Mouse (Mus musculus): ENCODE data around the gene Iqgap1. TPM values are rescaled to one million over a fixed set of nuclear protein-coding genes. Genes with fewer than 3 reads are reported as not detected.

Gene Iqgap1
- polyA plus RNA-seq, 1 experiment, result 35.5 TPM

DNA sequence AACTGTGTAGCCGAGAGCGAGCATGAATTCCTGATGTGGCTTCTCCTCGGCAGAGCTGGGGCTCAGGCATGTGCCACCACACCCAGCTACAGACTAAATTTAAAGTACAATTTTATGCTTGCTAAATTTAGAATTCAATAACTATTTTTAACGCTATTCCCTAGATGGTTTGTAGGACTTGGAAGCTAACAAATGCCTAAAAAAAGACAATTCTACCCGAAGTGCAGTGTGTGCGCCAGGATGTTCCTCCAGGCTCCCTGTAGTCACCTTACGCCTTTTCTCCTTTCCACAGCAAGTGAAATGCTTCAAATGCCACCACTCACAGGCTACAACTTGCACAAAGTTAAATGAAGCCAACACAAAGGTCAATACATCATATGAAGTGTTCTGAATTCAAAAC, 78.4 kb downstream of the Iqgap1 start:
- no peak for TF ChIP-seq POLR2A (IDR thresholded peaks at IDR 0.05; ENCODE audit: control insufficient read depth, low read depth, low read length)
- TF ChIP-seq CTCF (IDR thresholded peaks at IDR 0.05; ENCODE audit: control insufficient read depth, insufficient read depth, insufficient replicate concordance, low read depth, low read length), result no peak
- no peak overlapping the region for H3K27ac ChIP-seq (ENCODE audit: control insufficient read depth, insufficient read depth, low read depth, low read length)

DNA sequence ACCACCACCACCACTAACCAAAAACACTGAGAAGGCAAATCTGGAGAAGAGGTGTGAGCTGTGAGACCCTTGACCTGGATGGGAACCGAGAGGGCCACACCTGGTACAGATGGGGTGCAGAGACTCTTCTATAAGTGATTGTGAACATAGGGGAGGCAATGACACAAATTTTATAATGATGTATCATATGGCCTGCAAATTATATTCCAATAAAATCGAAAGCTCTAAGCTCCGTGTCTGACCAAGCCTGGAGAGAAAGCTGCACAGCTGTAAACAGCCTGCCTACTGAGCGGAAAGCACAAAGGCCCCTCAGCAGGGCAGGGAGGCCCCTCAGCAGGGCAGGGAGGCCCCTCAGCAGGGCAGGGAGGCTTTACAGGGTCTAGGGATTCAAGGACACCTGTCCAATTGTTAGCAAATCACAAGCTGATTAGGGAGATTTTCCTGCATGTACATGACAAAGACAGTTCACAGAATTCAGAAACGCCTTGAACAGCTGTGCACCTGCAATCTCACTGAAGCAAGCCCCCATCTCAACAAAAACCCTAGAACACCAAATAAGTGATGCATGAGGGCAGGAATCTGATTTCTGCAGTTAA, 79.5 kb downstream of the Iqgap1 start:
- Histone ChIP-seq H3K36me3 (ENCODE audit: control insufficient read depth, insufficient read depth, low read length) (peaks cover 4% of the 10 kb centered on the region), H3K27me3 (ENCODE audit: control insufficient read depth, insufficient read depth, low read length) (no peaks in the 10 kb centered on the region), H3K27ac (ENCODE audit: control insufficient read depth, insufficient read depth, low read depth, low read length) (no peak overlapping the region), H3K4me3 (ENCODE audit: control insufficient read depth, low read depth, low read length) (no peak overlapping the region), H3K4me1 (ENCODE audit: control insufficient read depth, insufficient read depth, low read length) (no peaks in the 10 kb centered on the region)
- TF ChIP-seq CTCF (IDR thresholded peaks at IDR 0.05; ENCODE audit: control insufficient read depth, insufficient read depth, insufficient replicate concordance, low read depth, low read length) (no peak), POLR2A (IDR thresholded peaks at IDR 0.05; ENCODE audit: control insufficient read depth, low read depth, low read length) (no peak)

More for the DNA sequence above, 78.4 kb downstream of the Iqgap1 start:
- H3K4me3 ChIP-seq (ENCODE audit: control insufficient read depth, low read depth, low read length), result no peak overlapping the region
- peaks cover 4% of the 10 kb centered on the region for H3K36me3 ChIP-seq (ENCODE audit: control insufficient read depth, insufficient read depth, low read length)
- H3K4me1 ChIP-seq (ENCODE audit: control insufficient read depth, insufficient read depth, low read length), result no peaks in the 10 kb centered on the region
- H3K27me3 ChIP-seq (ENCODE audit: control insufficient read depth, insufficient read depth, low read length), result no peaks in the 10 kb centered on the region

DNA sequence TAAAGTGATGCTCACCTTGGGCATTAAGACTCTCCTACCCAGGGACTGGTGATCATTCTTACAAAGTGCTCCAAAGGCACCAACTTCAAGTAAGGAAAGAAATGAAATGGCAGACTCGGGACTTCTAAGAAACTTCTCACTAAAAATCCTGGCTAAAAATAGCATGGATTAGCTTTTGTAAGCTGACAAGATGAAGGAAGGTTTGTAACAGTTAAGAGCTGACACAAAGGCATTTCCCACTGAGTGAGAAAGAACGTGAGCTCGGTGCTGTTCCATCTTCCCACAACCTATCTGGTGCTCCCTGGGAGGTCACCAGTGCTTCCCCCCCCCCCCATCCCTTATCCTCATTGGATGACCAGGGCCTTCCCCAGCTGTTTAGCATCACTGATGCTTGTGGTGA, 80.0 kb downstream of the Iqgap1 start:
- no peak overlapping the region for H3K4me3 ChIP-seq (ENCODE audit: control insufficient read depth, low read depth, low read length)
- no peak for TF ChIP-seq POLR2A (IDR thresholded peaks at IDR 0.05; ENCODE audit: control insufficient read depth, low read depth, low read length)
- TF ChIP-seq CTCF (IDR thresholded peaks at IDR 0.05; ENCODE audit: control insufficient read depth, insufficient read depth, insufficient replicate concordance, low read depth, low read length), result no peak
- H3K36me3 ChIP-seq (ENCODE audit: control insufficient read depth, insufficient read depth, low read length), result peaks cover 4% of the 10 kb centered on the region
- H3K4me1 ChIP-seq (ENCODE audit: control insufficient read depth, insufficient read depth, low read length), result no peaks in the 10 kb centered on the region
- no peaks in the 10 kb centered on the region for H3K27me3 ChIP-seq (ENCODE audit: control insufficient read depth, insufficient read depth, low read length)
- no peak overlapping the region for H3K27ac ChIP-seq (ENCODE audit: control insufficient read depth, insufficient read depth, low read depth, low read length)

DNA sequence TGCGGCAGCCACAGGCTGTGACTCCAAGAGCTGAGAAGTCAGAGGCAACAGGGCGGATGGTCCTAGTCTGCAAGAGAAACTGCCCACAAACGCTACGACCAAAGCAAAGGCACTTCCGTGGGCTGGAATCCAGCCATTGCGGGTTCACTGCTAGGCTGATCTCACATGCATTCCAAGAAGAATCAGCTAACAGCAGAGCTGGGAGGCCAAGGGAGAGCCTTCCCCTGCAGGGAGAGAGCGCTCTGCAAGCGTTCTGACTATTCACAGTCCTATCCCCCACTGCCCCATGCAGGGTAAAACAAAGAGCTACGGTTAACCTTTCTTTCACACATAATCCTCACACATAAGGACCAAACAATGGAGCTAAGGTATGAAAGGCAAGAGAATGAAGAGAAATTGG, 80.5 kb downstream of the Iqgap1 start:
- no peak overlapping the region for H3K27ac ChIP-seq (ENCODE audit: control insufficient read depth, insufficient read depth, low read depth, low read length)
- TF ChIP-seq POLR2A (IDR thresholded peaks at IDR 0.05; ENCODE audit: control insufficient read depth, low read depth, low read length), result no peak
- TF ChIP-seq CTCF (IDR thresholded peaks at IDR 0.05; ENCODE audit: control insufficient read depth, insufficient read depth, insufficient replicate concordance, low read depth, low read length), result no peak
- H3K27me3 ChIP-seq (ENCODE audit: control insufficient read depth, insufficient read depth, low read length), result no peaks in the 10 kb centered on the region
- H3K36me3 ChIP-seq (ENCODE audit: control insufficient read depth, insufficient read depth, low read length), result peaks cover 4% of the 10 kb centered on the region
- no peak overlapping the region for H3K4me3 ChIP-seq (ENCODE audit: control insufficient read depth, low read depth, low read length)
- H3K4me1 ChIP-seq (ENCODE audit: control insufficient read depth, insufficient read depth, low read length), result no peaks in the 10 kb centered on the region

DNA sequence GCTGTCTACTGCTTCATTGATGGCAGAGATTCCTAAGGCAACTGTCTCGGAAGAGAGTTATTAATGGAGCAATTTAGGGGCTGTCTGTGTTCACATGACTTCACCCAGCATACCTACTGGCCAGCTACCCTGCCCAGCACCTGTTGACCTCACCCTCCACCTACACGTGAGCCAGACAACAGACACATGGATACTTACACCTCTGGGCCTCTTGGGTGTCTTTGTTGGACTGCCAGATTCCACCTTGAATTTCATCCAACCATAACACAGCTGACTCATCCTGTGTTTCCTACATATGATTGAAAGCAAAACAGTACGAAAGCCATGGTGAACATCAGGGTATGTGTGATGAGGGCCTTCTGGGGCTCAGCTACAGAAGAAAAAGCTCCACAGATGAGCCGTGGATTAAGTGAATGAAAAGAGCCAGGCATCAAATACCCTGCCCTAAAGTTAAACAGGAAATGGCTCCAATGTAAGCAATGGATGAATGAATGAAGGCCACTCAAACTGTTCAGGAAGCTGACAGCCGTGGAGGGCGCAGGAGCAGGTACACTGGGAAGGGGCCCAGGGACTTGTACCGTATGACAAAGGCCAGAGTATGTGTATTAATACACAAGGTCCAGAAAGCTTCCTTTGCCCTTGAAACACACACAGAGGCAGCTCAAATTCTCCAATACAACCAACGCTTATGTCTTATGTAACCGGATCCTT, 81.7 kb downstream of the Iqgap1 start:
- Histone ChIP-seq H3K27me3 (ENCODE audit: control insufficient read depth, insufficient read depth, low read length) (no peaks in the 10 kb centered on the region), H3K4me1 (ENCODE audit: control insufficient read depth, insufficient read depth, low read length) (no peaks in the 10 kb centered on the region), H3K27ac (ENCODE audit: control insufficient read depth, insufficient read depth, low read depth, low read length) (no peak overlapping the region), H3K4me3 (ENCODE audit: control insufficient read depth, low read depth, low read length) (no peak overlapping the region), H3K36me3 (ENCODE audit: control insufficient read depth, insufficient read depth, low read length) (peaks cover 3% of the 10 kb centered on the region; the same call in 1 of the 2 replicates)
- TF ChIP-seq CTCF (IDR thresholded peaks at IDR 0.05; ENCODE audit: control insufficient read depth, insufficient read depth, insufficient replicate concordance, low read depth, low read length) (no peak), POLR2A (IDR thresholded peaks at IDR 0.05; ENCODE audit: control insufficient read depth, low read depth, low read length) (no peak)

DNA sequence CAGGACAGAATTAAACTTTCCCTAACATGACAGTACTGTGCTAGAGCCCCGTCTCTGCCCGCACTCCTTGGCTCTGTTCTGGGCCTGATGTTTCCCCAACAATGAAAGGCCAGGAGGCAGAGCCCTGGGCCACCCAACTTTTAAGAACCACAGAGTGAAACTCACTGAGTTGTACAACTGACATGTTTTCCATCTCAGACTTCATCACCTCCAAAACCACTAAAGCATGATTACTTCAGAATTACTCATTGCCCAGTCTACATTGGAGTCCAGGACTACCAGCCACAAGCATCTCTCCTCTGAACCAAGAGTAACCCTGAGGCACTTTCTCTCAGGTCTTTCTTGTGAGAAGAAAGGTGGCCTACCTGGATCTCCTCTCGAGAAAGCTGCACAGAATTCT, 83.1 kb downstream of the Iqgap1 start:
- TF ChIP-seq POLR2A (IDR thresholded peaks at IDR 0.05; ENCODE audit: control insufficient read depth, low read depth, low read length) (no peak), CTCF (IDR thresholded peaks at IDR 0.05; ENCODE audit: control insufficient read depth, insufficient read depth, insufficient replicate concordance, low read depth, low read length) (no peak)
- Histone ChIP-seq H3K27ac (ENCODE audit: control insufficient read depth, insufficient read depth, low read depth, low read length) (no peak overlapping the region), H3K27me3 (ENCODE audit: control insufficient read depth, insufficient read depth, low read length) (no peaks in the 10 kb centered on the region), H3K4me3 (ENCODE audit: control insufficient read depth, low read depth, low read length) (no peak overlapping the region), H3K36me3 (ENCODE audit: control insufficient read depth, insufficient read depth, low read length) (peaks cover 2% of the 10 kb centered on the region; the same call in 1 of the 2 replicates), H3K4me1 (ENCODE audit: control insufficient read depth, insufficient read depth, low read length) (no peaks in the 10 kb centered on the region)

DNA sequence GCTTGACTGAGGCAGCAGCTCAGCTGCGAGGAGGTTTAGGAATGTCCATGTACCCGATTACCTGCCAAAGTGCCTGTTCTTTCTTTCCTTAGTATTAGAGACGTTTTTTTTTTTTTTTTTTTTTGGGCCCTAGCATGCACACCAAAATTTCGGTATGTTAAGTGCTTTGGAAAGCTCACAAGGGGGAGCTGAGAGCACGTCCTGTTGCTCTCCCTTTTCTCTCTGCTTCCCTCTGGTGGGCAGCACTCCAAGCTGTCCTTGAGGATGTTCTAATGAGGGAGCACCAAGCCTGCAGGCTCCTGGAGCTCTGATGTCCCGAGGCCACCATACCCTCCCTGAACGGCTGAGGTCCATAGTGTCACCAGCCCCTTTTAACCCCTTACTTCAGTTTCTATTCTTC, 84.8 kb downstream of the Iqgap1 start:
- Histone ChIP-seq H3K27me3 (ENCODE audit: control insufficient read depth, insufficient read depth, low read length) (no peaks in the 10 kb centered on the region), H3K27ac (ENCODE audit: control insufficient read depth, insufficient read depth, low read depth, low read length) (no peak overlapping the region), H3K4me3 (ENCODE audit: control insufficient read depth, low read depth, low read length) (no peak overlapping the region), H3K4me1 (ENCODE audit: control insufficient read depth, insufficient read depth, low read length) (no peaks in the 10 kb centered on the region), H3K36me3 (ENCODE audit: control insufficient read depth, insufficient read depth, low read length) (peaks cover 2% of the 10 kb centered on the region; the same call in 1 of the 2 replicates)
- TF ChIP-seq CTCF (IDR thresholded peaks at IDR 0.05; ENCODE audit: control insufficient read depth, insufficient read depth, insufficient replicate concordance, low read depth, low read length) (peak; percentile 69; the same call in 1 of the 2 replicates), POLR2A (IDR thresholded peaks at IDR 0.05; ENCODE audit: control insufficient read depth, low read depth, low read length) (no peak)

All from testis, adult 2 months (tissue).